Mouse (Mus musculus) heart, embryonic 10.5 days (tissue): ENCODE results near the gene Cct7. TPM values are rescaled to one million over a fixed set of nuclear protein-coding genes. Genes with fewer than 3 reads are reported as not detected.

Experiments used
- DNase-seq: peaks from one replicate; pipeline ENCODE4 v3.0.0-alpha.2; 2017; ENCODE audit warnings: low spot score
- H3K27ac ChIP-seq: fragments of 300-500 bp; sonication (generic); 2 replicates; pipeline ENCODE4 v1.5.1; 2016; ENCODE audit warnings: mild to moderate bottlenecking
- H3K27me3 ChIP-seq: fragments of 300-500 bp; sonication (generic); 2 replicates; pipeline ENCODE4 v1.6.1; 2016; ENCODE audit warnings: mild to moderate bottlenecking; ENCODE audit not compliant: poor library complexity, insufficient read depth, severe bottlenecking
- H3K36me3 ChIP-seq: fragments of 300-500 bp; sonication (generic); 2 replicates; pipeline ENCODE4 v1.6.1; 2016; ENCODE audit warnings: mild to moderate bottlenecking, moderate library complexity
- H3K4me1 ChIP-seq: fragments of 300-500 bp; sonication (generic); 2 replicates; pipeline ENCODE4 v1.6.1; 2016; ENCODE audit warnings: mild to moderate bottlenecking
- H3K4me3 ChIP-seq: fragments of 300-500 bp; sonication (generic); 2 replicates; pipeline ENCODE4 v1.5.1; 2016; ENCODE audit warnings: mild to moderate bottlenecking, moderate library complexity
- H3K9me3 ChIP-seq: fragments of 300-500 bp; sonication (generic); 2 replicates; pipeline ENCODE4 v1.6.1; 2016; ENCODE audit warnings: mild to moderate bottlenecking, moderate library complexity
- WGBS: fragments of 180-500 bp; shearing (Covaris S2); methylation state at CpG from one replicate; pipeline ENCODE4 v1.1.7; 2016; 5-methylcytosine and 5-hydroxymethylcytosine counted together
- polyA plus RNA-seq: library from polyadenylated mRNA; unstranded; fragments of >200 nt; fragmentation: Nextera tagmentation; extraction: Ambion mirVana; gene quantifications from 2 replicates; pipeline ENCODE4 v1.2.1, GENCODE M21; 2016

Gene Cct7
- polyA plus RNA-seq, 1 experiment from 2014 or later, result 665 TPM

DNA sequence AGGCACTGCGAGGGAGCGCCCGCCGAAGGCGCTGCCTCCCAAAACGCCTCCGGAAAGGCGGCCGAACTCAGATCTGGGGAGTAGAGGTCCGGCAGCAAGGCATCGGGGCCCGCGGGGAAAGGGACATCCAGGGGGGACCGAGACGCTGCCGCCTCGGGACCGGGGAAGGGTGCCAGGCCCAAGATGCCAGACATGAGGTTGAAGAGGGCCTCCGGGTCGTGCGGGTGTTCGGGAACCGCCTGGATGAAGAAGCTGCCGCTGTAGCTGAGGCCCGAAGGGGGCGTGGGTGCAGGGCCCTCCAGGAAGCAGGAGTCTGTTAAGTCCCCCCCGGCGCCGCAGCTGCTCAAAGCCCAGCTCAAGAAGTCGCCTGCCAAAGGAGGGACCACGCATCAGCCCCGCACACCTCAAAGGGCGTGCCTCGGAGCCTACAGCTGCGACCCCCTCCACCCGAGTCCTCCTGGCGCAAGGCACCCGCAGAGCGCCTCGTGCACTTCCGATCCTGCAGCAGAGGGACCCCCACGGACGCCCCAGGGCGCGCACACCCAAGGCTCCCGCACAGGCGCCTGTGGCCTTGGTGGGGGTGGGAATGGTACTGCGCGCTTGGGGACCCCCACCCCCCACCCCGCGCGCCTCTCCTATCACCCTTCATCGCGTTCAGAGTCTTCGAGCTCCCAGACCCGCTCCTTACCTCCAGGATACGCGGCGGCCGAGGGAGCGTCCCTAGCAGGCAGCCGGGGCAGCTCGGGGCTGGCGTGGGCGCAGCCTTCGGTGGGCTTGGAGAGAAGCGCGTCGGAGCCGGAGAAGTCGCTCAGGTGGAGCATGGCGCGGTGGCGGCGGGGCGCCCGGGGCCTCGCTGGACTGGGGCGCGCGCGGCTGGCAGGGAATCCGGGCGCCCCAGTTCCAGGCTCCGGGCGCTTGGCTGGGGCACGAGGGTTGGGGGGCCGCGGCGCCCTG is 61.5 kb downstream of the Cct7 start:
- no peak overlapping the region for H3K27ac ChIP-seq
- H3K9me3 ChIP-seq, result no peaks in the 10 kb centered on the region
- DNase-seq, result peak; percentile 74
- H3K4me1 ChIP-seq, result peaks cover 27% of the 10 kb centered on the region
- WGBS, result 1% methylated on average over 90 of the region's 90 CpGs
- H3K36me3 ChIP-seq, result no peaks in the 10 kb centered on the region
- peaks cover 97% of the 10 kb centered on the region for H3K27me3 ChIP-seq
- peak overlapping the region; percentile 67 for H3K4me3 ChIP-seq

DNA sequence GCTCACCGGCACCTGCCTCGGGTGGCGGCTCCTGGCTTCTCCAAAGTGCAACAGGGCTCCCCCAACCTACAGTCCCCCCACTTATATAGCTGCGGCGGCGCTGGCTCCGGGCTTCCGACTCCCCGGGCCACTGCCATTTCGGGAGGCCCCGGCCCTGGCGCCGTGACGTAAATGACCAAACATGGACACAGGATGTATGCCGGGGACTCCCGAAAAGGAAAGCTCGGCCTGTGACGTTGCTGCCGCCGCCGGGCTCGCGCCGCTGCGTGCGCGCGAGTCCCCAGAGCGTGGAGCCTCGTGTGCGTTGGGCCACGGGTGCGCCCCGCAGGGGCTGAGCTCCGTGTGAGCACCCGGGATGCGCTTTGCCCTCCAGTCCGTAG is 62.2 kb downstream of the Cct7 start, which contains the start of gene Egr4:
TSS of gene Egr4 (minus strand) at position 59 of the 380 bp plus-strand sequence.
- whole genome bisulfite sequencing, result 0% methylated on average over 38 of the region's 38 CpGs
- no peak for DNase-seq
- H3K27ac ChIP-seq, result no peak within 1 kb of the TSS; the same call in 1 of the 2 replicates
- H3K4me3 ChIP-seq, result peak within 1 kb of the TSS; percentile 67
- H3K36me3 ChIP-seq, result no peaks in the 10 kb centered on the region
- H3K27me3 ChIP-seq, result peaks cover 97% of the 10 kb centered on the region
- H3K9me3 ChIP-seq, result no peaks in the 10 kb centered on the region
- peaks cover 27% of the 10 kb centered on the region for H3K4me1 ChIP-seq

DNA sequence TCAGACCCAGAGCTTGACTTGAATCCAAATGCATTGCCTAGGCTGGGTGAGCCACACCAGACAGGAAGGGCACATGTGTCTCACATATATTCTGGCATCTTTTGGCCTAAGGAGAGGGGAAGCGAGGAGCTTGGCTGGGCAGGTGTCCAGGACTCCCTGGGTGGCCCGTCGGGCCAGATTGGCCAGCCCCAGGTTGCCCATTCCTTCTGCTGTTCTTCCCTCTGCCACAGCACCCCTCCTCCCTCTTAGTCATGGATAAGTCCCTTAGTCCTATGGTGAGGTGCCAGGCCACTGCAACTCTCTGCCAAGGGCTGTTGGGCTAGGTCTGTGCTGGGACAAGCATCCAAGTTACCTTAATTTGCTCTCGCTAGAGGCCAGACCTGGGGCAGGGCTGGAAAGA is 64.6 kb downstream of the Cct7 start:
- H3K36me3 ChIP-seq, result no peaks in the 10 kb centered on the region
- peaks cover 27% of the 10 kb centered on the region for H3K4me1 ChIP-seq
- H3K27ac ChIP-seq, result no peak overlapping the region
- peaks cover 73% of the 10 kb centered on the region for H3K27me3 ChIP-seq
- 74% methylated on average over 4 of the region's 4 CpGs for WGBS
- no peak for DNase-seq
- H3K9me3 ChIP-seq, result no peaks in the 10 kb centered on the region
- H3K4me3 ChIP-seq, result no peak overlapping the region

Other genes starting within 250 kb of the Cct7 start
- 4.5 and 5.8 TPM in 2 replicates for gene Sfxn5, start 118.1 kb upstream of the Cct7 start, polyA plus RNA-seq
- 9.0 and 23.0 TPM in 2 replicates for gene Rab11fip5, start 76.9 kb upstream of the Cct7 start, polyA plus RNA-seq
- gene Noto, start 27.6 kb upstream of the Cct7 start, polyA plus RNA-seq, result not detected in 2 replicates
- 64.4 and 81.8 TPM in 2 replicates for gene Smyd5, start 19.5 kb upstream of the Cct7 start, polyA plus RNA-seq
- 38.9 and 48.2 TPM in 2 replicates for gene Pradc1, start 456 bp downstream of the Cct7 start, polyA plus RNA-seq
- 0.04 and 0.13 TPM in 2 replicates for gene Fbxo41, start 51.5 kb downstream of the Cct7 start, polyA plus RNA-seq
- gene Egr4, start 62.1 kb downstream of the Cct7 start, polyA plus RNA-seq, result not detected in 2 replicates
- 4.4 and 5.5 TPM in 2 replicates for gene Alms1, start 136.0 kb downstream of the Cct7 start, polyA plus RNA-seq